Mouse (Mus musculus) MEL (cell line): ENCODE data around the gene Snrpf. TPM values are rescaled to one million over a fixed set of nuclear protein-coding genes. Genes with fewer than 3 reads are reported as not detected.

Experiments used
- DNase-seq: peaks from one replicate; pipeline ENCODE4 v3.0.0; 2011; ENCODE audit warnings: low read depth, low spot score
- H3K27ac ChIP-seq: 2 replicates; pipeline ENCODE4 v1.5.1; 2012; ENCODE audit warnings: low read depth, mild to moderate bottlenecking, control low read depth, low read length, moderate library complexity; ENCODE audit not compliant: control insufficient read depth
- H3K27me3 ChIP-seq, 2 experiments: fragments of 150-350 bp in 1 of 2; sonication (generic) in 1 of 2; 2 replicates each; pipeline ENCODE4 v1.6.1; 2012; ENCODE audit warnings: low read length in 2 of 2, mild to moderate bottlenecking in 2 of 2, improper control_type of control experiment in 1 of 2, moderate library complexity in 1 of 2; ENCODE audit not compliant: insufficient read depth in 2 of 2, control insufficient read depth in 1 of 2
- H3K36me3 ChIP-seq, 2 experiments: 2 replicates each; pipeline ENCODE4 v1.6.1; 2012 to 2014; ENCODE audit warnings: low read length in 2 of 2, improper control_type of control experiment in 1 of 2, inconsistent platforms in 1 of 2, mild to moderate bottlenecking in 1 of 2; ENCODE audit not compliant: insufficient read depth in 2 of 2, control insufficient read depth in 1 of 2
- H3K4me1 ChIP-seq, 2 experiments: fragments of 150-350 bp in 1 of 2; sonication (generic) in 1 of 2; 2 replicates each; pipeline ENCODE4 v1.6.1; 2012; ENCODE audit warnings: low read length in 2 of 2, improper control_type of control experiment in 1 of 2, mild to moderate bottlenecking in 1 of 2; ENCODE audit not compliant: insufficient read depth in 2 of 2, control insufficient read depth in 1 of 2
- H3K4me3 ChIP-seq, 2 experiments: fragments of 150-350 bp in 1 of 2; sonication (generic) in 1 of 2; 2 replicates each; pipeline ENCODE4 v1.5.1; 2012; ENCODE audit warnings: low read depth in 2 of 2, low read length in 2 of 2, mild to moderate bottlenecking in 2 of 2, moderate library complexity in 2 of 2, control low read depth in 1 of 2, improper control_type of control experiment in 1 of 2; ENCODE audit not compliant: control insufficient read depth in 1 of 2, insufficient read depth in 1 of 2
- H3K79me2 ChIP-seq: 2 replicates; pipeline ENCODE4 v1.6.1; 2012; ENCODE audit warnings: mild to moderate bottlenecking, low read length, moderate library complexity; ENCODE audit not compliant: control insufficient read depth, poor library complexity, insufficient read depth
- H3K9ac ChIP-seq: 2 replicates; pipeline ENCODE4 v1.6.1; 2012; ENCODE audit warnings: low read depth, mild to moderate bottlenecking, control low read depth, low read length, moderate library complexity; ENCODE audit not compliant: control insufficient read depth, poor library complexity, severe bottlenecking
- H3K9me3 ChIP-seq: fragments of 150-350 bp; sonication (generic); replicated peaks from 2 replicates; pipeline ENCODE4 v1.6.1; 2012; ENCODE audit warnings: mild to moderate bottlenecking, low read length, improper control_type of control experiment, moderate library complexity; ENCODE audit not compliant: insufficient read depth
- CHD1 ChIP-seq: IDR thresholded peaks from 2 replicates; pipeline ENCODE4 v1.6.1; 2012; ENCODE audit warnings: low read depth, mild to moderate bottlenecking, inconsistent platforms, low read length, improper control_type of control experiment
- CTCF ChIP-seq, 3 experiments: IDR thresholded peaks in 2 of 3; conservative IDR thresholded peaks in 1 of 3; 2 replicates each; pipeline ENCODE4 v1.5.1; 2011 to 2012; ENCODE audit warnings: low read length in 3 of 3, low read depth in 2 of 3, mild to moderate bottlenecking in 2 of 3, improper control_type of control experiment in 1 of 3, inconsistent platforms in 1 of 3, mixed read lengths in 1 of 3, moderate library complexity in 1 of 3; ENCODE audit not compliant: control insufficient read depth in 1 of 3, insufficient read depth in 1 of 3, poor library complexity in 1 of 3, severe bottlenecking in 1 of 3
- E2F4 ChIP-seq: IDR thresholded peaks from 2 replicates; pipeline ENCODE4 v1.6.1; 2011; ENCODE audit warnings: low read depth, low read length, improper control_type of control experiment, borderline replicate concordance
- GABPA ChIP-seq: IDR thresholded peaks from 2 replicates; pipeline ENCODE4 v1.6.1; 2012; ENCODE audit warnings: low read depth, mild to moderate bottlenecking, inconsistent platforms, low read length, improper control_type of control experiment, moderate library complexity
- HCFC1 ChIP-seq: IDR thresholded peaks from 2 replicates; pipeline ENCODE4 v1.6.1; 2012; ENCODE audit warnings: low read depth, mild to moderate bottlenecking, inconsistent platforms, low read length, improper control_type of control experiment, moderate library complexity
- JUND ChIP-seq: IDR thresholded peaks from 2 replicates; pipeline ENCODE4 v1.6.1; 2011; ENCODE audit warnings: low read depth, mild to moderate bottlenecking, improper control_type of control experiment, low read length
- KAT2A ChIP-seq: conservative IDR thresholded peaks from 2 replicates; pipeline ENCODE4 v1.6.1; 2012; ENCODE audit warnings: low read depth, low read length, improper control_type of control experiment, inconsistent platforms
- MYB ChIP-seq: IDR thresholded peaks from 2 replicates; pipeline ENCODE4 v1.6.1; 2011; ENCODE audit warnings: mild to moderate bottlenecking, low read depth, low read length, improper control_type of control experiment
- MYC ChIP-seq: IDR thresholded peaks from 2 replicates; pipeline ENCODE4 v1.6.1; 2011; ENCODE audit warnings: low read depth, mild to moderate bottlenecking, low read length, improper control_type of control experiment, moderate library complexity
- SIN3A ChIP-seq: IDR thresholded peaks from 2 replicates; pipeline ENCODE4 v1.6.1; 2012; ENCODE audit warnings: low read length, improper control_type of control experiment, inconsistent platforms
- TBP ChIP-seq: IDR thresholded peaks from 2 replicates; pipeline ENCODE4 v1.8.0; 2011; ENCODE audit warnings: low read depth, low read length, improper control_type of control experiment
- USF2 ChIP-seq, 2 experiments: IDR thresholded peaks; 2 replicates each; pipeline ENCODE4 v1.6.1; 2011 to 2012; ENCODE audit warnings: improper control_type of control experiment in 2 of 2, low read length in 2 of 2, borderline replicate concordance in 1 of 2, inconsistent platforms in 1 of 2, low read depth in 1 of 2, mild to moderate bottlenecking in 1 of 2; ENCODE audit not compliant: insufficient read depth in 1 of 2
- polyA plus RNA-seq, 2 experiments: library from polyadenylated mRNA; stranded (reverse) in 1 of 2; unstranded in 1 of 2; fragments of >175 nt in 1 of 2; fragments of >200 nt in 1 of 2; gene quantifications; 2 replicates each; pipeline versions ENCODE4 v1.2.1 to v1.2.4; 2012; ENCODE audit warnings: low replicate concordance in 2 of 2, low read depth in 1 of 2; ENCODE audit not compliant: insufficient read length in 2 of 2, insufficient read depth in 1 of 2, missing spikeins in 1 of 2
- total RNA-seq: library from RNA; depleted of rRNA; stranded (reverse); fragments of 300-350 nt; gene quantifications from 2 replicates; pipeline ENCODE4 v1.2.3, GENCODE M21; 2012

The Snrpf gene
- total and polyA plus RNA-seq, 3 experiments: 91.5 to 150 TPM; not detected in 1

DNA sequence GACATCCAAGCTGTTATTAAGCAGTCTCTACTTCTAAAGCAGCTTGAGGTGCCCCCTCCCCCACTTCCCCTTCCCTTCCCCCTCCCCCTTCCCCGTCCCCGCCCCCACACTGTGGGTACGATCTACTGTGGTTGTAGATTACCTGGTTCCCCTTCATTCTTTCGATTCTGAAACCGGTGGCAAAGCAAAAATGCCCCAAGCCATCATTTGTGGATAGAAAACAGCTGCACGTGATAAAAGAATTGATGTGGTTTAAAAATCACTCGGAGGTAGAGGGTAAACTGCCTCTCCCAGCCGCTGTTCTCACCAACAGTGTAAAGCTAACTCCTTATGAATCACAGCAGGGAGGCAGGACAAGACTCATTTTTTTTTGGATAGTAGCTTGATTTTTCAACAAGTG, 25.3 kb upstream of the Snrpf start:
- Histone ChIP-seq H3K36me3 (no peaks in the 10 kb centered on the region), H3K9me3 (no peaks in the 10 kb centered on the region), H3K9ac (no peak overlapping the region), H3K27ac (no peak overlapping the region), H3K4me1 (no peaks in the 10 kb centered on the region), H3K4me3 (no peak overlapping the region), H3K79me2 (no peaks in the 10 kb centered on the region), H3K27me3 (no peaks in the 10 kb centered on the region)
- DNase-seq: no peak
- no peak for TF ChIP-seq CTCF (IDR thresholded peaks at IDR 0.05 in 2 of 3, conservative IDR thresholded peaks at IDR 0.05 in 1 of 3; ENCODE audit: control insufficient read depth in 1 of 3, insufficient read depth in 1 of 3, low read depth in 2 of 3, low read length in 3 of 3, poor library complexity in 1 of 3, severe bottlenecking in 1 of 3)
- no peak for TF ChIP-seq MYB
- no peak for TF ChIP-seq E2F4
- no peak for TF ChIP-seq HCFC1
- no peak for TF ChIP-seq SIN3A

DNA sequence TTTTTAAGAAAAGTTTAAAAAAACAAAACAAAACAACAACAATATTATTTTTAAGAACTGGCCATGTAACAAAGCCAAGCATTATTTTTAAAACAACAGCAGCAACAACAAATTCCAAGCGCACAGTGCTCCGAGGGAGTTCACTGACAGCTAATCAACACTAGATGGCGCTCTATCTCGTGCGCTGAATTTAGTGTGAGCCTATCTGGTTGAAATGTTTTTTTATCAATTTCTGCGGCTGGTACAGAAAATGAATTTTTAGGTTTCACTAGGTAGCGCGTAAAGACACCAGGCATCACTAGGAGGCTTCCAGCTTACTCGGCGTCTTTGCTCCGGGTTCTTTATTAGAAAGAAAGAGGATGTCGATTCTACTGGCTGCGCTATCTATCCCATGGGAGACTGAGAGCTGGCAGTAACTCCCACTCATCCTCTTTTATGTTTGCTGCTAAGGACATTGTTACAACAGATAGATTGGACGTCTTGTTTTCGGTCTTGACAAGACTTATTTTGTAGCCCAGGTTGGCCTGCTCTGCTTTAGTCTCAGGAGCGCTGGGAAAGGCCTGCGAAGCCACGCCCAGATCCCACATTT, 22.0 kb upstream of the Snrpf start:
- no peaks in the 10 kb centered on the region for H3K36me3 ChIP-seq
- H3K9ac ChIP-seq: no peak overlapping the region
- DNase-seq: no peak
- TF ChIP-seq MYC: no peak
- no peaks in the 10 kb centered on the region for H3K27me3 ChIP-seq
- no peaks in the 10 kb centered on the region for H3K79me2 ChIP-seq
- no peaks in the 10 kb centered on the region for H3K9me3 ChIP-seq
- no peaks in the 10 kb centered on the region for H3K4me1 ChIP-seq
- no peak overlapping the region for H3K27ac ChIP-seq
- no peak overlapping the region for H3K4me3 ChIP-seq

DNA sequence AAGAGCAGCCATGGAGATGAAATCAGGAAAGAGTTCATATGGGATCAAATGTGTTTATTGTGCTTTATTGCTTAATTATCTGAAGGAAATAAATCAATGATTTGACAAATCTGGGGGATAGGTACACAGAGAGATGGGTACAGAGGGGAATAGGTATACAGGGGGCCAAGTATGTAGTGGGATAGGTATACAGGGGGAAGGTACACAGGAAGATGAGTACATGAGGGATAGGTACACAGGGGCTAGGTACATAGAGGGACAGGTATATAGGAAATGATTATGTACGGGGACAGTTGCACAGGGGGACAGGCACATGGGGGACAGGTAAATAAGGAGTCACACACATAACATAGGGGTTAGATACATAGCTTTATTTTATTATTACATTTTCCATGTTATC, 21.4 kb upstream of the Snrpf start:
- Histone ChIP-seq H3K4me3 (no peak overlapping the region), H3K27me3 (no peaks in the 10 kb centered on the region), H3K36me3 (no peaks in the 10 kb centered on the region), H3K9ac (no peak overlapping the region), H3K79me2 (no peaks in the 10 kb centered on the region), H3K9me3 (no peaks in the 10 kb centered on the region), H3K27ac (no peak overlapping the region), H3K4me1 (no peaks in the 10 kb centered on the region)
- TF ChIP-seq GABPA (no peak), MYC (no peak), USF2 (IDR thresholded peaks at IDR 0.05; ENCODE audit: borderline replicate concordance in 1 of 2, insufficient read depth in 1 of 2, low read depth in 1 of 2, low read length in 2 of 2) (no peak)
- no peak for DNase-seq

GRCm38 (mm10) chr10:93609236-93609635, 19.7 kb upstream of the Snrpf start:
- peak; percentile 1 for DNase-seq

More at GRCm38 (mm10) chr10:93609236-93609635, 19.7 kb upstream of the Snrpf start:
- no peaks in the 10 kb centered on the region for H3K27me3 ChIP-seq
- H3K4me1 ChIP-seq: no peaks in the 10 kb centered on the region
- H3K9ac ChIP-seq: no peak overlapping the region
- TF ChIP-seq KAT2A (no peak), CHD1 (no peak), GABPA (no peak), TBP (no peak), JUND (no peak)
- no peak overlapping the region for H3K4me3 ChIP-seq
- H3K27ac ChIP-seq: no peak overlapping the region
- H3K79me2 ChIP-seq: no peaks in the 10 kb centered on the region
- no peaks in the 10 kb centered on the region for H3K9me3 ChIP-seq
- no peaks in the 10 kb centered on the region for H3K36me3 ChIP-seq
